Mouse (Mus musculus): ENCODE results near the gene Fam57b.

Fam57b gene

GRCm38 (mm10) chr7:126798127-126799049 is 920 bp downstream of the Fam57b start:
- peak; percentile 0; the same call in 1 of the 2 replicates for ATAC-seq (ENCODE audit: low TSS enrichment)

- ATAC-seq (ENCODE audit: low TSS enrichment): peak; percentile 80
Observed at GRCm38 (mm10) chr7:126799050-126799467, 1.6 kb downstream of the Fam57b start.

- peak; percentile 61 for ATAC-seq (ENCODE audit: low TSS enrichment)
Observed at GRCm38 (mm10) chr7:126799468-126800268, 2.2 kb downstream of the Fam57b start.

- ATAC-seq (ENCODE audit: low TSS enrichment): peak; percentile 14; the same call in 1 of the 2 replicates
Observed at GRCm38 (mm10) chr7:126800269-126801056, 3.0 kb downstream of the Fam57b start.

GRCm38 (mm10) chr7:126801057-126801422 is 3.6 kb downstream of the Fam57b start:
- ATAC-seq (ENCODE audit: low TSS enrichment): no peak

- ATAC-seq (ENCODE audit: low TSS enrichment): no peak
Observed at GRCm38 (mm10) chr7:126802134-126802889, 4.8 kb downstream of the Fam57b start.

GRCm38 (mm10) chr7:126803181-126803580 is 5.7 kb downstream of the Fam57b start:
- no peak for ATAC-seq (ENCODE audit: low TSS enrichment)

GRCm38 (mm10) chr7:126803751-126804150 is 6.3 kb downstream of the Fam57b start:
- no peak for ATAC-seq (ENCODE audit: low TSS enrichment)

GRCm38 (mm10) chr7:126806956-126807355 is 9.5 kb downstream of the Fam57b start:
- no peak for ATAC-seq (ENCODE audit: low TSS enrichment)

- ATAC-seq (ENCODE audit: low TSS enrichment): no peak
Observed at GRCm38 (mm10) chr7:126807405-126807804, 9.9 kb downstream of the Fam57b start.

GRCm38 (mm10) chr7:126808703-126809455 is 11.4 kb downstream of the Fam57b start:
- peak; percentile 89 for ATAC-seq (ENCODE audit: low TSS enrichment)

GRCm38 (mm10) chr7:126809723-126810369 is 12.4 kb downstream of the Fam57b start:
- no peak for ATAC-seq (ENCODE audit: low TSS enrichment)

GRCm38 (mm10) chr7:126815726-126816222 is 18.3 kb downstream of the Fam57b start:
- no peak for ATAC-seq (ENCODE audit: low TSS enrichment)

- ATAC-seq (ENCODE audit: low TSS enrichment): no peak
Observed at GRCm38 (mm10) chr7:126816494-126816893, 19.0 kb downstream of the Fam57b start.

- ATAC-seq (ENCODE audit: low TSS enrichment): no peak
Observed at GRCm38 (mm10) chr7:126817595-126817994, 20.1 kb downstream of the Fam57b start.

GRCm38 (mm10) chr7:126818818-126819217 is 21.4 kb downstream of the Fam57b start:
- ATAC-seq (ENCODE audit: low TSS enrichment): no peak

GRCm38 (mm10) chr7:126821835-126822511 is 24.5 kb downstream of the Fam57b start:
- ATAC-seq (ENCODE audit: low TSS enrichment): peak; percentile 39; the same call in 1 of the 2 replicates

- ATAC-seq (ENCODE audit: low TSS enrichment): peak; percentile 52; the same call in 1 of the 2 replicates
Observed at GRCm38 (mm10) chr7:126822741-126823140, 25.3 kb downstream of the Fam57b start.

GRCm38 (mm10) chr7:126823202-126823711 is 25.8 kb downstream of the Fam57b start:
- ATAC-seq (ENCODE audit: low TSS enrichment): peak; percentile 20; the same call in 1 of the 2 replicates
